Mouse (Mus musculus): ENCODE data around the gene Trpc5os. TPM values are rescaled to one million over a fixed set of nuclear protein-coding genes. Genes with fewer than 3 reads are reported as not detected.
A peak's percentile ranks its signal among the peaks of the same experiment; 100 is the strongest.

Trpc5os gene
- polyA plus RNA-seq, 1 experiment from 2014 or later: not detected

- Histone ChIP-seq H3K27me3 (ENCODE audit: control insufficient read depth, insufficient read depth, low read length) (no peaks in the 10 kb centered on the region), H3K27ac (replicated peaks in 1 of 2; ENCODE audit: control insufficient read depth in 1 of 2, insufficient read depth in 1 of 2, low read depth in 2 of 2, low read length in 2 of 2) (0 out of 4 replicates have a peak overlapping the region, but pooled peaks of 1 of the 2 experiments have one; percentile 19), H3K36me3 (ENCODE audit: control insufficient read depth, insufficient read depth, low read length) (no peaks in the 10 kb centered on the region), H3K4me1 (ENCODE audit: control insufficient read depth in 2 of 2, insufficient read depth in 2 of 2, low read length in 2 of 2) (no peaks in the 10 kb centered on the region), H3K9me3 (ENCODE audit: control insufficient read depth, low read length) (no peaks in the 10 kb centered on the region), H3K9ac (ENCODE audit: low read length) (no peak overlapping the region), H3K4me2 (ENCODE audit: low read length) (no peak overlapping the region), H3K4me3 (ENCODE audit: control insufficient read depth in 1 of 2, insufficient read depth in 1 of 2, low read depth in 1 of 2, low read length in 2 of 2) (no peak overlapping the region)
- WGBS: 49% methylated on average over 7 of the region's 7 CpGs
- no peak for ATAC-seq (ENCODE audit: insufficient number of reproducible peaks, insufficient read depth, low FRiP score, low read depth)
Measured at GRCm38 (mm10) chrX:144526042-144526441, 69.7 kb downstream of the Trpc5os start.

Other genes with a start within 250 kb of the Trpc5os start
- 11.6 and 13.8 TPM in 2 replicates for gene Alg13, start 138.8 kb upstream of the Trpc5os start, polyA plus RNA-seq (2014; fragmentation: Nextera tagmentation; extraction: Ambion mirVana)
- 0.18 and 0.20 TPM in 2 replicates for gene Trpc5, start 231.6 kb downstream of the Trpc5os start, polyA plus RNA-seq (2014; fragmentation: Nextera tagmentation; extraction: Ambion mirVana)
- 0.39 and 0.61 TPM in 2 replicates for gene Rtl4, start 232.3 kb downstream of the Trpc5os start, polyA plus RNA-seq (2014; fragmentation: Nextera tagmentation; extraction: Ambion mirVana)

Data from heart, embryonic 14.5 days (tissue).